Mouse (Mus musculus): Measurements from ENCODE around the gene Get4.

Get4 gene

DNA sequence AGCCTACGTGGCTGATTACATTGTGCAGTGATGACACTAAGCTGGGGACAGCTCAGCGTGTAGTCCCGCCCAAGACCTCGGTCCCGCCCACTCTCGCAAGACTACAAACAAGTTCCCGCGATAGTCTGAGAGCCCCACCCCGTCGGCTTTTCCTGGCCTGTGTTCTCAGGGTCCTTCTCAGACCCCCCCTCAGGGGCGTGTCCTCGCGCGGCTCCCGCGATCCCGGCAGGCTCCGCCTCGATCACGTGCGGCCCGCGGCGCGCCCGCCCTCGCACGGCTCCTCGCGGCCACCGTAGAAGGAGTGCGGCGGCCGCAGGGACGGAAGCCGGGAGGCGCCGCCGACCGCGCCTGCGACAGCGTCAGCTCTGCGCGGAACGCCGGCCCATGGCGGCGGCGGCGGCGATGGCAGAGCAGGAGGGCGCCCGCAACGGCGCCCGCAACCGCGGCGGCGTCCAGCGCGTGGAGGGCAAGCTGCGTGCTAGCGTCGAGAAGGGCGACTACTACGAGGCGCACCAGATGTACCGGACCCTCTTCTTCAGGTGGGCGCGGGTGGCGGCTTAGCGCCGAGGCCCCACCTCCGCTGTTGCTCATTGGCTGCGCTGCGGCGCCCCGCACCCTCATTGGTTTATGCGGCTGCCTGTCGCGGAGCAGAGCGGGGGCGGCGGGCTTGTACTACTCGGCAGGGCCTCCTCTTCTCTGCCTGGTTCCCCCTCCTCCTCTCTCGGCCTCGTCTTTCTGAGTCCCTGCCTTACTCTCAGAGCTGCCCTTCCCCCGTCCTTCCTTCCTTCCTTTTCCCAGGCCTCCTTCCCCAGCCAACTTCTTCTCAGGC lies at the start of gene Get4:
Gene Get4, plus strand, starts transcription at position 244 of the 829 bp plus-strand sequence.
- peak; percentile 98 to 99 for DNase-seq

DNA sequence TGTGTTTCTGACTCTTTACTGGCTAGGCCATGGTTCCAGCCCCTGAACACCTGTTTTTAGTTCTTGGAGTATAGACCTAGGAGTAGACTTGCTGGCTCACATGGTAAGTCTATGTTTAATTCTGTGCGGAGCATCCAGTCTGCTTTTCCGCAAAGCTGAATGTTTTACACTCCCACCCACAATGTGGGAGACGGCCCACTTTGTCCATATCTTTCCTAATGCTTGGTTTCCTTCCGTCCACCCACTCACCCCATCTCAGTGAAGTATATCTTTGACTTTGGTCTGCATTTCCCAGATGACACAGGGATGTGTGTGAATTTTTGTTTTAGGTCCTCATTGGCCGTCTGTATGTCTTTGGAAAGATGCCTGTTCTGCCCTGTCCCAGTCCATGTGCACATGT lies 48.8 kb upstream of the Get4 start:
- no peak for DNase-seq

DNA sequence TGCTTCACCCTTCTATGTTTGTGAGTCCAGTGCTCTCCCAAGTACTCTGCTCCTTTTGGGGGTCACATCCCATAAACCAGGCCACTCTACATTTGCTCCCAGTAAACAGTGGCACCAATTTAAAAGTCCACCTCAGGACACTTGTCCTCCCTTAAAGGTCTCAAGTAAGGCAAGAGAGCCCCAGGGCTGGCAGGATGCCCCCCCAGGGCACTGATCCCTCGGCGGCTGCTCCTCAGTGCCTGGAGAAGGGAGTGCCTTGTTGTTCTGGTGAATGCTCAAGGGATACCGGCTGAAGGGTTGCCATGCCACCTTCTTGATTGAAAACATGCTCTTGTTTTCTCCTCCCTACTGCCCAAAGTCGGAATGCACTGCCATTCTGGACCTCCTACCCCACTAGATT lies 46.0 kb upstream of the Get4 start:
- no peak for DNase-seq

DNA sequence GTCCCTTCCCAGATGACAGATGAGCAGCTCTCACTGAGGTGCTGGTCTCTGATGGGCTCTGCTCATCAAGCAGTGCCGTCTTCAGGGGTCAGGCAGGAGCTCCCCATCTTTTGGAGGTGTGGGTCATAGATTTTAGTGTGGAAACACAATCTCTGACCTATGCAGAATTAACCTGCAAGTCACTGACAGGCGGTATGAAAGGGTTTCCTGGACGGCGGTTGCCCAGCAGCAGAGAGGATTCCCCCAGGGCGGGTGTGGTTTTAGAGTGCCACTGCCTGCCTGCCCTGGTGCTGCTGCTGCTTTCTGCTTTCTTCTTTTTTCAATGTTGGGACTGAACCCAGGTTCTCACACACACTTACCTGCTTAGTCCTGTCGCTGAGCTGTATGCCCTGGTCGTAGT lies 45.6 kb upstream of the Get4 start:
- no peak for DNase-seq

DNA sequence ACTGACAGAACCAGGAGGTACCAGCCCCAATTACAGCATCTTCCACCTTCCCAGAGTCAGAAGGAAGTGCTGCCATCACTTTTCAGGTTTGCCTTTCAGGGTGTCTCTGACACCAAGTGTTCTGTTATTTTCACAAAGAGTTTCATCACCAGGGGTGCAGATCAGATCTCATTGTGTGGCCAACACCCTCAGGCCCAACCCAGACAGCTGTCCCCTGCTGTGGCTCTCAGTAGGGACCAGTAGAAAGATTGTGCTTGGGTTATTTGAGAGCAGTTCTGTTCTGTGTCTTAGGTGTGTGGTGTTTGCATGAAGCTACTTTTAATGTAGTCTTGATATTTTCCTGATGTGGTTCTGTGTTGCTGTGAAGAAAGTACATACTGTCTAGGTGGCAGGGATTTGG lies 43.9 kb upstream of the Get4 start:
- no peak for DNase-seq

DNA sequence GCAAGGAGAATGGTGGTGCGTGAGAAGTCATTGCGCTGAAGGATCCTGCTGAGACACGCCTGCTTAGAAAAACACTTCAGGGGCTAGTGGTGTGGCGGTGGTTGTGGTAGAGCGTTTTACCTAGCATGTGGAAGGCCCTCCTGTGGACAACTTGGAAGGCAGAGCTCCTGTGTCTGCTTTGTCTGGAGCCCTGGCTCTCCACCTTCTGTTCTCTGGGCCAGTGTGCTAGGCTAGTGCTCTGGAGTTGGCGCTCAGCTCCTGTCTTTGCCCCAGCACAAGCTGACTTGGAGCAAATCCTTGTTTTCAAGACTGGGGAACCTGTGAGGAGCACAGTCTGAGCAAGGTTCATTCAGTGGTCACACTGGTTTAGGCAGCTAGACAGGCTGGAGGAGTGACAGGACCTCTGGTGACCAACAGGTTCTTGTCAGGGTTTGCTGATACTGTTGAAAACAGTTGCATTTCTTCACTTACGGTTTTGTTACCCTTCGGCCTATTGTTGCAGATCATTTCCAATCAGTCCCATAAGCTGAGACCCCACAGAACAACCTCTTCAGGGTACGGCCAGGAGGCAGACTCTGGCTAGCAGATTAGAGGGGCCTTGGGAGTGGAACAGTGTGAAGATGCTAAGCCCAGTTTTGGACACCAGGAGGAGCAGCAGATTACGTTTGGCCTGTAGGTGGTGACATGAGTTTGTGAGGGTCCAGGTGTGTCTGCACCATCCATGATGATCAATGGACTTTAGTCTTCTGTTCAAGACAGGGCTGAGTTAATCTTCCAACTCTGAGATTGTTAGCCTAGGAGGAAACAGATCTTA lies 43.0 kb upstream of the Get4 start:
- peak; percentile 66 to 76 for DNase-seq

DNA sequence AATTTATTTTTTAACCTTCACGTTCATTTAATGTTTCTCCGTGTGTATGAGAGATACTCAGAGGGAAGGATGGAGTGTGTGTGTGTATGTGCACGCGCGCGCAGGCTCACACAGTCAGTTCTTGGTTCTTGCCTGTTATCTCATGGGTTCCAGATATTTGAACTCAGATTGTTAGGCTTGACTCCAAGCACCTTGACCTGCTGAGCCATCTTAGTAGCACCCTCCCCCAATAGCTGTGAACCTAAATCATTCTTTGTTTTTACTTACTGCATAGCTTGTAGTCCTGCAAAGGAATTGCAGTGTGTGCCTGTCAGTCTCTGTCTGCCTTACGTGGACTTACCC lies 42.5 kb upstream of the Get4 start:
- DNase-seq: no peak

DNA sequence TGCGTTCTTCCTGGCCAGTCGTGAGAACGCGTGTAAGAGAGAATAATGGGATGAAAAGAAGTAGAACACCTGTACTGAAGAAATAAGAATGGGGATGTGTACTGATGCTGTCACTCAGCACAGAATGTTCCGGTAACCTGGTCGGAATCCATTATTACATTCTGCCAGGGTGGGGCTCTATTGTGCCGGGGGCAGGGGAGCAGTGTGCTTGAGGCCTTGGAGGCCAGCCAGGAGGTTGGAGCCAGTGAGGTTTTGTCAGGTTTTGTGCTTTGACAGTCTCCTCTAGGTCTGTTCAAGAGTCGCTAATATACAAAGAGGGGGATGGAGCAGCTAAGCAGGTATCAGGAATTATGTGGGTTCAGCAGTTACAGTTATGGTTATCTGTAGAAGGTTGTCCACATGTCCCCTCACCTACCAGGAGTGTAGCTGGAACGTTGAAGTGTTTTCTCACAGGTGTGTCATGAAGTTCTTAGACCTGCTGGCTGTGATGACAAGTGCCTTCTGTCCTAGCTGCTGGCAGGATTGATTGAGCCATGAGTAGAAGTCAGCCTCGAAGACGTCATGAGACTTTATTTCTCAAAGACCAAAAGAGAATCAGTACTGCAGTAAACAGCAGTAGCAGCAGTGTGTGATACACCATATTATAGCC lies 40.3 kb upstream of the Get4 start:
- DNase-seq: peak; percentile 30 to 54

DNA sequence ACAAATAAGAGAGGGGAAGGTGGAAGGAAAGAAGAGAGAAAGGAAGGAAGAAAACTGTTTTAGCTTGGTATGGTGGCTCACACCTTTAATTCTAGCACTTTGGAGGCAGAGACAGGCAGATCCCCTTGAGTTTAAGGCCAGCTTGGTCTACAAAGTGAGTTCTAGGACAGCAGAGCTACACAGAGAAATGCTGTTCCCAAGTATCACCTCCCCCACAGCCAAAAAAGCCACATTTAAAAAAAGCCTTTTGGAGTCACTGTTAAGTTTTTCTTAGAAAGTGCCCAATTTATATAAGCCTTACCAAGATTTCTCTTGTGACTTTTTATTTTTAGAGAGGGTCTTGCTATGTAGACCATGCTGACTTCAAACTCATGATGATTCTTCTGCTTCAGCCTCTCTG lies 37.8 kb upstream of the Get4 start:
- no peak for DNase-seq

DNA sequence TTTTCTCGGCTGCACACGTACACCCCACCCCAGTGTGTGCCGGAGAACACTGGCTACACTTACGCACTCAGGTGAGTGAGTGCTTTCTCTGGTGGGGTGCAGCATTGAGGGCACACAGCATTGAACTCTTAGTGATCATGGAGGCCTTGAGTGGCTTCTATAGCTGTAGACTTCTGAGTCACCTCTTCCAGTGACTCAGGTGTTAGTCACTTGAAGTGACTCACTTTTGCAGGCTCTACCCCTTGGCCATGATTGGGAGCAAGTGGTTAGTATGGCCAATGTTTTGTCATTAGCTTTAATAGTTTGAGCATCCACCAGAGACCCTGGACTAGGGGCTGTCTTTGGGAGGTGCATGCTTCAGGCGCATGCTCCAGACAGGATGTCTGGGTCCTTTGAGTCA lies 36.9 kb upstream of the Get4 start:
- no peak for DNase-seq

DNA sequence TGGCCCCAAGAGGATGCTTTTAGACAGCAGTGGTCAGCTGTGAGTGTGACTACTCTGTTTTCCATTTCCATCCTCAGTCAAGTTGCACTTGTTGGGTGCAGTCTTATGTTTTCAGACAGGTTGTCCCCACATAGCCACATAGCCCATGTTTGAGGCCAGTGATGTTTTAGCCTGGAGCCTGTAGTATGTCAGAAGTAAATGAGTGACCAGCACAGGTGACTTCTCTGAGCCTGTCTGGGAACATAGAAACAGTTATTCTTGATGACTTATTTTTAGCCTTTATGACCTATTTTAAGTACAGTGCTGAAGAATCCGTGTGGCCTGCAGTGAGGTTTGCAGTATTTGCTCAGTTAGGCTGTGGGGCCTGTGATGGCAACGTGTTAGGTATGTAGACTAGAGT lies 36.0 kb upstream of the Get4 start:
- DNase-seq: no peak

DNA sequence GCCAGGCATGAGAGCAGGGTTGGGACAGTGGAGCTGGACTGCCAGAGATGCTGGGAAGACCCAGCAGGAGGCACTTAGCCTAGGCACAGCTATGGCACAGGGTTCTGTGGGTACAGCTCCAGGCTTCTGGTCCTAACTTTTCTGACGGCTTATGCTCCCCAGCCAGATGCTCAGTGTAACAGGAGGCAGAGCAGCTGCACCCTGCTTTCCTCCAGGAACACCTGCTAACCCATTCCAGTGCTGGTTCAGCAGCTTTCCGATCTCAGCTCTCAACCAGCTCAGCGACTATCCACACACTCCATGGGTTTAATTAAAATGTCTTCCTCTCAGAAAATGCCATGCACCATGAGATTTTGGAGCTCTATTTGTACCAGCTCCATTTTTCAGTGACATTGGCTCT lies 35.4 kb upstream of the Get4 start:
- no peak for DNase-seq

DNA sequence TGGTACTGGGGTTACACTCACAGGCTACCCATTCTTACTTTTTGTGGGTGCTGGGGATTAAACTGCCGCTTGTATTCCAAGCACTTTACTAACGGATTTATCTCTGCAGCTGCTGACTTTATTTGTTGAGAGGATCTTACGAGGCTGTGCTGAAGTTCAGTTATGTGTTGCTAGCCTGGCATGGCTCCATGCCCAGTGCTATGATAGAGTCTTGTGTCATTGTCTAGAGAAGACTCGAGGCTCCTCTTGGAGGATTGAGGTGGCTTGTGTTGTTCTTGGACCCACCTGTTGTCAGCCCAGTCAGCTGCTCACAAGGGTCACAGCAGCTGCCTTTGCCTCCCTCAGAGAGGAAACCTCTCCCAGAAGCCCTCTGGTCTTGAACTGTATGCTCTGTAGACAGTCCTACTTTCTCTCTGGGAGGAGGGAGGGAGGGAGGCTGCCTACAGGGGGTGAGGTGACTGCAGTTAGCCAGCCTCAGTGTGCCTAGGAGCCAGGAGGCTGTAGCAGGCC lies 32.1 kb upstream of the Get4 start:
- DNase-seq: no peak

DNA sequence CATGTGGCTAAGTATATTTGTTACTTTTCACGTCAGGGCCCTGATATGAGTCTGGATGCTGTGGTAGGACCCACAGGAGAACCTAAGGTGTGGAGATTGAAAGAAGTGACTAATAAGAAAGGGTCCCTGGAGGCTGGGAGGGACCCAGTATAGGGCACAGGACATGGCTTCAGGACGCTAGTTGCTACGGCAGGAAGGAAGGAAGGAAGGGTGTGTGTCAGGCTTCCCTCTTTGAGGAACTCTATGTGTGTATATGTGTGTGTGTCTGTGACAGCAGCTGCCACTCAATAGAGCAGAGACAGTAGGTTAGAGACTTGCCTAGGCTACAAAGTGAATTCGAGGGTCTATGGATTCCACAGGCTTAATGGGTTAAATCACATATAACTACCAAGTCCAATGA lies 31.5 kb upstream of the Get4 start:
- DNase-seq: no peak

DNA sequence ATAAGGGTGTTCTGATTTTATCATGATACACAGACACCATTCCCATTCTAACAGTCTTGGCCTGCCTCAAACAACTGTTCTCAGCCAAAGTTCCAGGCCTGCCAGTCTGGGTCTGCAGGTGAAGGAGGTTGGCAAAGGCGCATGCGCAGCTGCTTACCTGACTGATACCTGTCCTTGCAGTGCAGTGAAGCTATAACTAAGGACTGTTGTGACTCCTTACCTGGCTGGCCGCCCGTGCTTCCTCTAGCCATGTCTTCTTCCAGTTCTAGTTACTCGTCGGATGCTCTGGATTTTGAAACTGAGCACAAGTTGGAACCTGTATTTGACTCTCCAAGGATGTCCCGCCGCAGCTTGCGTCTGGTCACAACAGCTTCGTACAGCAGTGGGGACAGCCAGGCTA lies 28.8 kb upstream of the Get4 start:
- DNase-seq: no peak

DNA sequence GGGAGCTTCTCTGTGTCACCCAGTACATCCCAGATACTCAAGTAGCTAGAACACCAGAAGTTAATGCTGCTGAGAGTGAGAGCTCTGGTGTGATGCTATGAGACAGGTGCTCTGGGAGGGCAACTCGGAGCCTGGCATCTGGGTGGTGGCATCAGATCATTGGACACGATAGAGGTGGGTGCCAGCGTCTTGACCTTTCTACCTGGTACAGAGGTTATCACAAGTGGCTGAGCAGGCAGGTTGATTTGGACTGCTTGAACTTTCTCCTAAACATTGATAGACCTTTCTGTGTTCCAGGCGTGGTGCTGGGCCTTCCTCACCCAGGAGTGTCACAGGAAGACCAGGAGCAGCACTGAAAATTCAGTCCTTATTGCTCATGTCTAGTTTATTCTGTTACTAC lies 24.9 kb upstream of the Get4 start:
- no peak for DNase-seq

DNA sequence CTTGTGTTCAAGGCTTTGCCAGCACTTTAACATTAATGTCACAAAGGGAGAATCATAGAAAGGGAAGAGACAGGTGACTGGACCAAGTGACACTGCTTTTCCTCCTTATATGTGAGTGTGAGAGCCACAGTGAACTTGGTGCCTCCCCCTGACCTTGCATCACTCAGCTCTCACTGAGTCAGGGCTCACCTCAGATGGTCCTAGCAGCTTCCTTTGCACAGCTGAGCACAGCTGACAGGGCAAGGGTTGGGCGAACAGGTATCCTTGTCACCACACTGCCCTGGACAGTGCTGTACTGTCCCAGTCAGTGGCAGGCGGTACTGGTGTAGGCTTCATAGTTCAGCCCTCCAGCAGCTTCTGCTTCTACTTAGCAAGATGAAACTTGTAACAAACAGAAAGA lies 24.5 kb upstream of the Get4 start:
- DNase-seq: no peak

DNA sequence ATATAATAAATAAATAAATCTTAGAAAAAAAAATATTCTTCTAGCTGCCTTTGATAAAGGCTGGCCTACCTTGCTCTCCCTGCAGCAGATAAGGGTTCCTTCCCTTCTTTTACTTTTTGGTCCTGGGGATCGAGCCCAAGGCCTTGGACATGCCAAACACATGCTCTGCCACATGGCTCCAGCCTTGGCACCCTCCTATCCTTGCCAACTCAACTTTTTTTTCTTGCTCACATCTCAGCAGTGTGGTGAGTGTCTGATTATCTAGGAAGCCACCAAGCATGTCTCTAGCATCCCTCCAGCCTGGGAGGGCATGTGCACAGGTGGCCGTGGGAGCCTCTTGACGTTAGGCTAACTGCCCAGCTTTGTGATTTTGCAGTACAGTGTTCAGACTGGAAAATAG lies 23.8 kb upstream of the Get4 start:
- DNase-seq: no peak

DNA sequence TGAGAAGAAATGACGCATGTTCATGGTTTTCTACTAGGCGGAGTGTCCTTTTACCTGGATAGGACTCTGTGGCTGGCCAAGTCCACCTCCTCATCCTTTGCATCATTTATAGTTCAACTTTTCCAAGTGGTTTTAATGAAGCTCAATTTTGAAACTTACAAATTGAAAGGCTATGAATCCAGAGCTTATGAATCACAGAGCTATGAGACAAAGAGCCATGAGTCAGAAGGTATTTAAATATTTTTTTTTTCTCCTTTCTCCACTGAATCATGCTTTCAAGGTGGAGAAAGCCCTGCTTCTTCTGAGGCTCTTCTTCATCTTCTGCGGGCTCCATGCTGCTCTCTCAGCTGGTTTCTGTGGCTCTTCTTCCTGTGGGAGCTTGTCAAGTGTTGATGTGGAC lies 22.4 kb upstream of the Get4 start:
- no peak for DNase-seq

DNA sequence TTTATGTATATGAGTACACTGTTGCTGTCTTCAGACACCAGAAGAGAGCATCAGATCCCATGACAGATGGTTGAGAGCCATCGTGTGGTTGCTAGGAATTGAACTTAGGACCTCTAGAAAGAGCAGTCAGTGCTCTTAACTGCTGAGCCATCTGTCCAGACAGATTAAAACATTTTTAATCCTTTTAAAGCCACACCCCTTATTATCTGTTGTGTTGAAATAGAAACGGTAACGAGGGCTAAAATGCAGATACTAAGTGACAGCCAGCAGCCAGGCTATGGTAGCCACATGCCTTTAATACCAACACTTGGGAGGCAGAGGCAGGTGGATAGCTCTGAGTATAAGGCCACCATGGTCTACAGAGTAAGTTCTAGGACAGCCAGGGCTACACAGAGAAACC lies 20.0 kb upstream of the Get4 start:
- no peak for DNase-seq

DNA sequence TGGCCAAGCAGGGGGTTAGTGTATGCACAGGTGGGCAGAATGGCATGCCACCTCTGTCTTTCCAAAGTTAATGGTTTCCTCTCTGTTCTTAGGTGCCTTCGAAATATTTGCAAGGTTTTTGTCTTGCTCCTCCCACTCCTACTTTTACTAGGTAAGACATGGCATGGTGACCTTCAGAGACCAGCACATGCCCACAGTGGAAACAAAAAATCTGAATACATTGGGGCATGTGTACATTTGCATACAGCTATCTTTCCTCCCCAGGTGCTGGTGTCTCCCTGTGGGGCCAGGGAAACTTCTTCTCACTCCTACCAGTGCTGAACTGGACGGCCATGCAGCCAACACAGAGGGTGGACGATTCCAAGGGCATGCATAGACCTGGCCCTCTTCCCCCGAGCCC lies 17.7 kb upstream of the Get4 start:
- DNase-seq: no peak

DNA sequence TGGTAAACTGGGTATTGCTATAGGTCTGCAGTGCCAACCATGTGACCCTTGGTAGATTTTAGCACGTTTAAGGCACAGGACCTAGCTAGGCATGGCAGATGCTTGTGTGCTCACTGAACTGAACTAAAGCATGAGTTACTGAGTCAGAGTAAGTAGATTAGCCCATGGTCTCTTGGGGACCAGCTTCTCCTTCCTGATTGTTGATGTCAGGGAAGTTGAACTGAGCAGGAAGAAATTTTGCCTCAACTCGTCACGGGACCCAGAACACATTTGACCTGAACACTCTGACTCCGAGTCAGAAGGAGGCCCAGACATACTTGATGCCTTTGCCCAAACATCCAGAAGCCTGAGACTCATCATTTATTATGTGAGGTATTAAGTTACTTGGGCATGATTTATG lies 14.7 kb upstream of the Get4 start:
- no peak for DNase-seq

DNA sequence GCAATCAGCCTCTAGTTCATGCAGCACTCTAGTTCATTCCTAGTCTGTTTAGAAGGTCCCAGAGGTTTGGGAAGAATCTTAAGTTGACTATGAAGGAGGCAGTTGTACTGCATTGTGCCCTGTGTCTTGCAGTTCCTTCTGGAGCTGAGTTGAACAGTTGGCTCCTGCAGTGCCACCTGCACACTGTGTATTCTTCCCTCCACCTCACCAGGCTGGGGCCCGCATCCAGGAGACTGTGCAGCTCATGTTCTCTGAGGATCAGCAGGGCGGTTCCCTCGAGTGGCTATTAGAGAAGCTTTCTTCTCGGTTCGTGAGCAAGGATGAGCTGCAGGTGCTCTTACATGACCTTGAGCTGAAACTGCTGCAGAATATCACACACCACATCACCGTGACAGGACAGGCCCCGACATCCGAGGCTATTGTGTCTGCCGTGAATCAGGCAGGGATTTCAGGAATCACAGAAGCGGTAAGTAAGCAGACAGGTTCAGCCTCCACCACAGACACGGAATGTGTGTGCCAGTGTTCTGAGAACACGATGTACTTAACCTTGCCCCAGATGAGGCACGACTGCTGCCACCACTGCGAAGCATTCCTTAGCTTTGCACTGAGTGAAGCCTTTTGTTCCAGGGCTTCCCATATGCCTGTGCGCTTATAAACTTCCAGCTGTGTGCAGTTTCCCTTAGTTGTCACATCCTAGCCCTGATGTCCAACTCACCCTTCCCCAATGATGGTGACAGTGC lies 10.9 kb upstream of the Get4 start:
- no peak for DNase-seq
